Mouse (Mus musculus) stomach, embryonic 16.5 days (tissue): ENCODE data around the gene Zdhhc9. TPM values are rescaled to one million over a fixed set of nuclear protein-coding genes. Genes with fewer than 3 reads are reported as not detected.

Experiments
- ATAC-seq: fragments of 200-750 bp; cut with Nextera tagmentation; 2 replicates; pipeline ENCODE4 v1.8.0; 2017; ENCODE audit warnings: moderate number of reproducible peaks, moderate TSS enrichment; ENCODE audit not compliant: insufficient read depth, low FRiP score
- H3K27ac ChIP-seq: fragments of 300-500 bp; sonication (generic); 2 replicates; pipeline ENCODE4 v1.5.1; 2014; ENCODE audit warnings: low read length
- H3K27me3 ChIP-seq: fragments of 300-500 bp; sonication (generic); 2 replicates; pipeline ENCODE4 v1.6.1; 2014; ENCODE audit warnings: low read length, control low read depth, mixed read lengths; ENCODE audit not compliant: control insufficient read depth, insufficient read depth
- H3K36me3 ChIP-seq: fragments of 300-500 bp; sonication (generic); 2 replicates; pipeline ENCODE4 v1.6.1; 2014; ENCODE audit warnings: low read length; ENCODE audit not compliant: control insufficient read depth, insufficient read depth
- H3K4me1 ChIP-seq: fragments of 300-500 bp; sonication (generic); 2 replicates; pipeline ENCODE4 v1.6.1; 2014; ENCODE audit warnings: low read length, control low read depth, mixed read lengths; ENCODE audit not compliant: control insufficient read depth, insufficient read depth
- H3K4me2 ChIP-seq: fragments of 300-500 bp; sonication (generic); 2 replicates; pipeline ENCODE4 v1.6.1; 2014; ENCODE audit warnings: low read depth, low read length, mixed read lengths
- H3K4me3 ChIP-seq: fragments of 300-500 bp; sonication (generic); replicated peaks from 2 replicates; pipeline ENCODE4 v1.5.1; 2014; ENCODE audit warnings: mild to moderate bottlenecking, low read length
- H3K9ac ChIP-seq: fragments of 300-500 bp; sonication (generic); 2 replicates; pipeline ENCODE4 v1.6.1; 2014; ENCODE audit warnings: low read length
- H3K9me3 ChIP-seq: fragments of 300-500 bp; sonication (generic); replicated peaks from 2 replicates; pipeline ENCODE4 v1.6.1; 2016; ENCODE audit warnings: low read length, control low read depth; ENCODE audit not compliant: control insufficient read depth
- WGBS: fragments of 180-500 bp; shearing (Covaris S2); extraction: QIAGEN DNeasy Blood & Tissue Kit; methylation state at CpG from one replicate; pipeline ENCODE4 v1.1.7; 2014; 5-methylcytosine and 5-hydroxymethylcytosine counted together
- polyA plus RNA-seq: library from polyadenylated mRNA; unstranded; fragments of >200 nt; fragmentation: Nextera tagmentation; extraction: Ambion mirVana; gene quantifications from 2 replicates; pipeline ENCODE4 v1.2.1, GENCODE M21; 2015

Zdhhc9 gene
- polyA plus RNA-seq, 1 experiment from 2014 or later = 6.1 TPM

GRCm38 (mm10) chrX:48193235-48194152, 15.2 kb downstream of the Zdhhc9 start:
- no peak for ATAC-seq
- Histone ChIP-seq H3K4me1 (no peaks in the 10 kb centered on the region), H3K9ac (no peak overlapping the region), H3K4me3 (no peak overlapping the region), H3K36me3 (no peaks in the 10 kb centered on the region), H3K27me3 (no peaks in the 10 kb centered on the region), H3K4me2 (no peak overlapping the region), H3K9me3 (no peaks in the 10 kb centered on the region), H3K27ac (no peak overlapping the region)
- 78% methylated on average over 14 of the region's 14 CpGs for WGBS

- 81% methylated on average over 6 of the region's 6 CpGs for WGBS
- Histone ChIP-seq H3K9ac (no peak overlapping the region), H3K27ac (no peak overlapping the region), H3K4me1 (no peaks in the 10 kb centered on the region), H3K9me3 (no peaks in the 10 kb centered on the region), H3K4me2 (no peak overlapping the region), H3K36me3 (no peaks in the 10 kb centered on the region), H3K4me3 (no peak overlapping the region), H3K27me3 (no peaks in the 10 kb centered on the region)
- no peak for ATAC-seq
Observed at GRCm38 (mm10) chrX:48191261-48191660, 17.4 kb downstream of the Zdhhc9 start.

GRCm38 (mm10) chrX:48184703-48185102, 24.0 kb downstream of the Zdhhc9 start:
- ATAC-seq = no peak
- 79% methylated on average over 3 of the region's 3 CpGs for WGBS

GRCm38 (mm10) chrX:48181844-48182243, 26.8 kb downstream of the Zdhhc9 start:
- 74% methylated on average over 6 of the region's 6 CpGs for WGBS
- Histone ChIP-seq H3K27ac (no peak overlapping the region), H3K4me3 (no peak overlapping the region), H3K36me3 (no peaks in the 10 kb centered on the region), H3K4me1 (no peaks in the 10 kb centered on the region), H3K27me3 (no peaks in the 10 kb centered on the region), H3K4me2 (no peak overlapping the region), H3K9ac (no peak overlapping the region), H3K9me3 (no peaks in the 10 kb centered on the region)
- no peak for ATAC-seq

More at GRCm38 (mm10) chrX:48184703-48185102, 24.0 kb downstream of the Zdhhc9 start:
- Histone ChIP-seq H3K27ac (no peak overlapping the region), H3K9ac (no peak overlapping the region), H3K9me3 (no peaks in the 10 kb centered on the region), H3K4me2 (no peak overlapping the region), H3K27me3 (no peaks in the 10 kb centered on the region), H3K4me1 (no peaks in the 10 kb centered on the region), H3K36me3 (no peaks in the 10 kb centered on the region), H3K4me3 (no peak overlapping the region)

GRCm38 (mm10) chrX:48170368-48170767, 38.3 kb downstream of the Zdhhc9 start:
- ATAC-seq = no peak
- no peaks in the 10 kb centered on the region for H3K4me1 ChIP-seq
- no peak overlapping the region for H3K4me3 ChIP-seq
- no peak overlapping the region for H3K9ac ChIP-seq
- no peak overlapping the region for H3K27ac ChIP-seq
- H3K9me3 ChIP-seq = no peaks in the 10 kb centered on the region
- H3K36me3 ChIP-seq = no peaks in the 10 kb centered on the region
- no peaks in the 10 kb centered on the region for H3K27me3 ChIP-seq
- WGBS = 60% methylated on average over 1 of the region's 1 CpGs
- H3K4me2 ChIP-seq = no peak overlapping the region

- Histone ChIP-seq H3K9ac (no peak overlapping the region), H3K36me3 (no peaks in the 10 kb centered on the region), H3K4me3 (no peak overlapping the region), H3K4me1 (no peaks in the 10 kb centered on the region), H3K27ac (no peak overlapping the region), H3K4me2 (no peak overlapping the region), H3K9me3 (no peaks in the 10 kb centered on the region), H3K27me3 (no peaks in the 10 kb centered on the region)
- 37% methylated on average over 1 of the region's 1 CpGs for WGBS
- ATAC-seq = no peak
Observed at GRCm38 (mm10) chrX:48169892-48170291, 38.8 kb downstream of the Zdhhc9 start.

GRCm38 (mm10) chrX:48158229-48158919, 50.3 kb downstream of the Zdhhc9 start:
- peak; percentile 33; the same call in 1 of the 2 replicates for ATAC-seq
- no peak overlapping the region for H3K27ac ChIP-seq
- H3K9ac ChIP-seq = no peak overlapping the region
- WGBS = 76% methylated on average over 11 of the region's 11 CpGs
- H3K4me3 ChIP-seq = no peak overlapping the region
- no peak overlapping the region for H3K4me2 ChIP-seq
- no peaks in the 10 kb centered on the region for H3K9me3 ChIP-seq
- no peaks in the 10 kb centered on the region for H3K27me3 ChIP-seq
- H3K36me3 ChIP-seq = no peaks in the 10 kb centered on the region
- H3K4me1 ChIP-seq = no peaks in the 10 kb centered on the region

GRCm38 (mm10) chrX:48157396-48157795, 51.3 kb downstream of the Zdhhc9 start:
- H3K27me3 ChIP-seq = no peaks in the 10 kb centered on the region
- H3K9ac ChIP-seq = no peak overlapping the region
- H3K27ac ChIP-seq = no peak overlapping the region
- no peaks in the 10 kb centered on the region for H3K4me1 ChIP-seq
- ATAC-seq = no peak
- no peaks in the 10 kb centered on the region for H3K36me3 ChIP-seq
- no peaks in the 10 kb centered on the region for H3K9me3 ChIP-seq
- WGBS = 79% methylated on average over 8 of the region's 8 CpGs
- H3K4me3 ChIP-seq = no peak overlapping the region
- H3K4me2 ChIP-seq = no peak overlapping the region

- no peaks in the 10 kb centered on the region for H3K36me3 ChIP-seq
- WGBS = 85% methylated on average over 6 of the region's 6 CpGs
Observed at GRCm38 (mm10) chrX:48155489-48155888, 53.2 kb downstream of the Zdhhc9 start.

More at GRCm38 (mm10) chrX:48155489-48155888, 53.2 kb downstream of the Zdhhc9 start:
- Histone ChIP-seq H3K9me3 (no peaks in the 10 kb centered on the region), H3K27ac (no peak overlapping the region), H3K4me1 (no peaks in the 10 kb centered on the region), H3K4me3 (no peak overlapping the region), H3K27me3 (no peaks in the 10 kb centered on the region), H3K9ac (no peak overlapping the region), H3K4me2 (no peak overlapping the region)
- no peak for ATAC-seq
